Mouse (Mus musculus): Measurements from ENCODE around the gene Naxd.
"Not testable (repeated sequence)": the region's sequence is repeated elsewhere in the genome, so short reads cannot be mapped to it uniquely, and the experiment has no call there.

The Naxd gene

DNA sequence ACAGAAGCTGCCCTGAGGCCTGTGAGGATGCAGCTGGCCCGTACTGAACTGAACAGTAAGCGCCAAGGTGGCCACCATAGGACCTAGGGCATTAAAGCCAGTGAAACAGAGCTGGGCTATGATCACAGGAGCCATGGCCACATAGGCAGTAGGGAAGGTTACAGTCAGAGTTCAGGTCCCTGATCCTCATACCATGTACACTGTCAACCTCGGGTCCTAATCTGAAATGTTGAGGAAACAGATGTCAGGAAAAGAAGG, 32.7 kb upstream of the Naxd start:
- H3K36me3 ChIP-seq (ENCODE audit: insufficient read depth, low read length) = no peaks in the 10 kb centered on the region
- no peaks in the 10 kb centered on the region for H3K4me1 ChIP-seq (replicated peaks; ENCODE audit: low read depth, low read length)
- no peaks in the 10 kb centered on the region for H3K27me3 ChIP-seq (ENCODE audit: insufficient read depth, low read length)
- H3K4me3 ChIP-seq (replicated peaks; ENCODE audit: low read length) = no peak overlapping the region
- H3K9me3 ChIP-seq (ENCODE audit: low read length) = peaks cover 7% of the 10 kb centered on the region
- no peak for TF ChIP-seq POU5F1 (IDR thresholded peaks at IDR 0.05; ENCODE audit: borderline replicate concordance, low read length)
- TF ChIP-seq NANOG (IDR thresholded peaks at IDR 0.05; ENCODE audit: borderline replicate concordance, low read length) = no peak
- TF ChIP-seq CTCF (conservative IDR thresholded peaks at IDR 0.05; ENCODE audit: low read length) = no peak

DNA sequence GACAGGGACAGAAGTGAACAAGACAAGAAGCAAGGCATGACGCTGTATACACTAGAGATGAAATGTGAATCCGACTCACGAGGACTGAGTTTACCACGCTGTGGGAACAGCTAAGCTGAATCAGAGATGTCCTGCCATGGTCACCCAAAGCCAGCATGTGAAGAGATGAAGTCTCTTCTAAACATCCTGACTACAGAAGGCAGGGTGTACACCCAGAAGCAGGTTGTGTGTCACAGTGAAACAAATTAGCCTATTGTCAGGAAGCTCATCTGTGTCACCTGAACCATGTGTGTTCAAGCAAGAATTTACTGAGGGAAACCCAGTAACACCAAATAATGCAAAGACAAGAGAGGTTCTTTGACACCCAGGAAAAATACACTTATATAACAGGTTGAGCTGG, 31.7 kb upstream of the Naxd start:
- no peaks in the 10 kb centered on the region for H3K4me1 ChIP-seq (replicated peaks; ENCODE audit: low read depth, low read length)
- H3K36me3 ChIP-seq (ENCODE audit: insufficient read depth, low read length) = no peaks in the 10 kb centered on the region
- H3K4me3 ChIP-seq (replicated peaks; ENCODE audit: low read length) = no peak overlapping the region
- TF ChIP-seq NANOG (IDR thresholded peaks at IDR 0.05; ENCODE audit: borderline replicate concordance, low read length) (no peak), CTCF (conservative IDR thresholded peaks at IDR 0.05; ENCODE audit: low read length) (no peak), POU5F1 (IDR thresholded peaks at IDR 0.05; ENCODE audit: borderline replicate concordance, low read length) (no peak)
- no peaks in the 10 kb centered on the region; the same call in 1 of the 2 replicates for H3K27me3 ChIP-seq (ENCODE audit: insufficient read depth, low read length)
- peaks cover 7% of the 10 kb centered on the region for H3K9me3 ChIP-seq (ENCODE audit: low read length)

DNA sequence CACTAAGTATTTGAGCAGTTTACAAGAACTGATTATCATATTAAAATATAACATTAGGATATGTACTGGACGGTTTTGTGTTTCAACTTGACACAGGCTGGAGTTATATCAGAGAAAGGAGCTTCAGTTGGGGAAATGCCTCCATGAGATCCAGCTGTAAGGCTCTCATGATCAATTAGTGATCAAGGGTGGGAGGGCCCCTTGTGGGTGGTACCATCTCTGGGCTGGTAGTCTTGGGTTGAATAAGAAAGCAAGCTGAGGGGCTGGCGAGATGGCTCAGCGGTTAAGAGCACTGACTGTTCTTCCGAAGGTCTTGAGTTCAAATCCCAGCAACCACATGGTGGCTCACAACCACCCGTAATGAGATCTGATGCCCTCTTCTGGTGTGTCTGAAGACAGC, 30.8 kb upstream of the Naxd start:
- H3K4me1 ChIP-seq (replicated peaks; ENCODE audit: low read depth, low read length); H3K27me3 ChIP-seq (ENCODE audit: insufficient read depth, low read length); H3K36me3 ChIP-seq (ENCODE audit: insufficient read depth, low read length); H3K9me3 ChIP-seq (ENCODE audit: low read length); H3K4me3 ChIP-seq (replicated peaks; ENCODE audit: low read length): not testable (repeated sequence)

DNA sequence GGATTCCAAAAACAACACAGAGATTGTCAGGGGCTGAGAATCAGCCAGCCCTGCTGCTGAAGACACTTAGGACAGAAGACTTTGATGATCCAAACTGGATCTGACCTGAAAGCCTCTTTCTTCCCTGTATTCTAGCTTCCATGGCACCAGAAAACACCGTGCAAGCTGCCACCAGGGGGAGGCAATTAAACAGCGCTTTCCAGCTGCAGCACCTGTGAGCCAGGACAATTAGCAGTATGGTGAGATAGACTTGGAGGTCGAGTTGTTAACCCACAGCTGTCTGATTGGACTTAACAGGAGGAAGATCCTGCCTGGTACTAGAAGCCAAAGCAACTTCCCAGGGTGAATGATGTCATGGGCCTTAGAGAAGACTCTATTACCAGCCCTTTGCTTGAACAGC, 28.2 kb upstream of the Naxd start:
- TF ChIP-seq CTCF (conservative IDR thresholded peaks at IDR 0.05; ENCODE audit: low read length) (peak; percentile 67), POU5F1 (IDR thresholded peaks at IDR 0.05; ENCODE audit: borderline replicate concordance, low read length) (no peak), NANOG (IDR thresholded peaks at IDR 0.05; ENCODE audit: borderline replicate concordance, low read length) (no peak)
- no peaks in the 10 kb centered on the region for H3K36me3 ChIP-seq (ENCODE audit: insufficient read depth, low read length)
- peaks cover 7% of the 10 kb centered on the region for H3K9me3 ChIP-seq (ENCODE audit: low read length)
- no peaks in the 10 kb centered on the region for H3K4me1 ChIP-seq (replicated peaks; ENCODE audit: low read depth, low read length)
- no peak overlapping the region for H3K4me3 ChIP-seq (replicated peaks; ENCODE audit: low read length)
- H3K27me3 ChIP-seq (ENCODE audit: insufficient read depth, low read length) = peaks cover 26% of the 10 kb centered on the region

DNA sequence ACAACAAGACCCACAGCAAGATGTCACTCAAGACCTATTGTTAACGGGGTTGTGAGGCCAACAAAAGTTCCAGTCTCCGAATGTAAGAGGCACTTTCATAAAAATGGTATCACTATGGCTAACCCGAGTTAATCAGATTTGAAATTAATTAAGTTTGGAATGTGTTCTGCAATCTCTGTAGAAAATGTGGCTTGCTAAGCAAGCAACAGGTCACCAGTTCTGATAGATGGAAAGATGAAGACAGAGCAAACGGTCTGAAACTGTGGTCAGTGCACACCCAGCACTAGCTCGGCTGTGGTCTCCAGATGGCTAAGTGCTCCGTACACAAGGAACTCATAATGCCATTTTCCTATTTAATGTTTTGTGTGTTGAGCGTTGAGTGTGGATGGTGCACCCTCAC, 26.6 kb upstream of the Naxd start:
- Histone ChIP-seq H3K27me3 (ENCODE audit: insufficient read depth, low read length) (peaks cover 41% of the 10 kb centered on the region), H3K4me3 (replicated peaks; ENCODE audit: low read length) (no peak overlapping the region), H3K4me1 (replicated peaks; ENCODE audit: low read depth, low read length) (peaks cover 10% of the 10 kb centered on the region), H3K36me3 (ENCODE audit: insufficient read depth, low read length) (no peaks in the 10 kb centered on the region), H3K9me3 (ENCODE audit: low read length) (peaks cover 7% of the 10 kb centered on the region)
- no peak for TF ChIP-seq CTCF (conservative IDR thresholded peaks at IDR 0.05; ENCODE audit: low read length)
- TF ChIP-seq POU5F1 (IDR thresholded peaks at IDR 0.05; ENCODE audit: borderline replicate concordance, low read length) = no peak
- no peak for TF ChIP-seq NANOG (IDR thresholded peaks at IDR 0.05; ENCODE audit: borderline replicate concordance, low read length)

DNA sequence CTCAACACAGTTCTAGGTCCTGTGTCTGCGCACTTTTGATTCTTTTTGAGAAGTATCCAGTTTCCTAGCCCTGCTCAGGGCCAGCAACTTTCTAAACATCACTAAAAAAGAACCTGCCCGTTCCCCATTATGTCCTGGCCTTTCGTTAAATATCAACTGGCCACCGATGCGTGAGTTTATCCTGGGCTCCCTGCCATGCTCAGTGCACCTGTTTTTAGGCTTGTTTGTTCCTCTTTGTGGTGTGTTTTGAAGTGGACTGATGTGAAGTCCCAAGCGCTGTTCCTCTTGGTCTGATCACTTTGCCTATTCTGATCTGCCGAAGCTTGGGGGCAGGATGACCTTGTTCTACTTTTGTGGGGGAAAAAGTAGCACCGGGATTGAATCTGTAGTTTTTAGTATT, 26.0 kb upstream of the Naxd start:
- H3K36me3 ChIP-seq (ENCODE audit: insufficient read depth, low read length) = no peaks in the 10 kb centered on the region
- TF ChIP-seq NANOG (IDR thresholded peaks at IDR 0.05; ENCODE audit: borderline replicate concordance, low read length) = no peak
- no peak for TF ChIP-seq CTCF (conservative IDR thresholded peaks at IDR 0.05; ENCODE audit: low read length)
- no peak for TF ChIP-seq POU5F1 (IDR thresholded peaks at IDR 0.05; ENCODE audit: borderline replicate concordance, low read length)
- peaks cover 7% of the 10 kb centered on the region for H3K9me3 ChIP-seq (ENCODE audit: low read length)
- H3K27me3 ChIP-seq (ENCODE audit: insufficient read depth, low read length) = peaks cover 47% of the 10 kb centered on the region
- no peak overlapping the region for H3K4me3 ChIP-seq (replicated peaks; ENCODE audit: low read length)
- peaks cover 16% of the 10 kb centered on the region for H3K4me1 ChIP-seq (replicated peaks; ENCODE audit: low read depth, low read length)

DNA sequence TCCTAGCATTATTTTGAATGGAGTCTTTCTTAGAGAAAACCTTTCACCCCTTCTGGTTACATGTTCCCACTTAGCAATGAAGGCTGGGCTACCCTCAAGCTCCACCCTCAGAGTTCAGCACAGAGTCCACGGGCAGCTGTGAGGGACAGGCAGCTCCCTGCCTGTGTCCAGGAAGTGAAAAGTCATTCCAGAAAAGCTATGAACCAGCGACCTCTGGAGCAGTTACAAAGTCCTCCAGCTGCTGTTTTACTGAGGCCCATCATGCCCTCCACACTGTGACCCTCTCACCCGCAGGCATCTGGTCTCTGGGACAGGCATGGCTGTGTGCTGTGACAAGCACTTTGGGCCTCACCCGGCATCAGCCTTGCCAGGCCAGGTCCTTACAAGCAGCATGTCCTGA, 24.2 kb upstream of the Naxd start:
- Histone ChIP-seq H3K4me1 (replicated peaks; ENCODE audit: low read depth, low read length) (peaks cover 33% of the 10 kb centered on the region), H3K36me3 (ENCODE audit: insufficient read depth, low read length) (no peaks in the 10 kb centered on the region), H3K4me3 (replicated peaks; ENCODE audit: low read length) (no peak overlapping the region), H3K27me3 (ENCODE audit: insufficient read depth, low read length) (peaks cover 65% of the 10 kb centered on the region), H3K9me3 (ENCODE audit: low read length) (no peaks in the 10 kb centered on the region)
- no peak for TF ChIP-seq NANOG (IDR thresholded peaks at IDR 0.05; ENCODE audit: borderline replicate concordance, low read length)
- TF ChIP-seq CTCF (conservative IDR thresholded peaks at IDR 0.05; ENCODE audit: low read length) = no peak
- no peak for TF ChIP-seq POU5F1 (IDR thresholded peaks at IDR 0.05; ENCODE audit: borderline replicate concordance, low read length)

DNA sequence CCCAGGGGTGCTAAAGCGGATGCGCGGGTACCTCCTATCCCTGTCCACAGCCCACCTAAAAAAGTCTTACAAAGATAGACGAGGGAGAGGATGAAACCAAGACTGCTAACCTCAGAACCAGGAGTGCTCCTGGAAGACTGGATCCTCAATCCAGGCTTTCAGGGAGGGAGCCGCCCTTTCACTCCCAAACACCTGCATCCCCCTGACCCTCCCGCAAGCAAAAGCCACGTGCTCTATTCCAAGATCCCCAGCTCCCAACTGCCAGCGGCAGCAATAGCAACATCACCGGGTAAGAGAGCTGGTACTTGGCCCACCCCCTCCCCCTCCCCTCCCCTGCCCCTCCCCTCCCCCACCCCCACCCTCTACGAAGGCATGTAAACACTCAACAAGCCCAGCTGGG, 21.9 kb upstream of the Naxd start:
- H3K4me3 ChIP-seq (replicated peaks; ENCODE audit: low read length) = no peak overlapping the region
- peaks cover 86% of the 10 kb centered on the region for H3K27me3 ChIP-seq (ENCODE audit: insufficient read depth, low read length)
- H3K9me3 ChIP-seq (ENCODE audit: low read length) = no peaks in the 10 kb centered on the region
- no peaks in the 10 kb centered on the region for H3K36me3 ChIP-seq (ENCODE audit: insufficient read depth, low read length)
- peaks cover 53% of the 10 kb centered on the region for H3K4me1 ChIP-seq (replicated peaks; ENCODE audit: low read depth, low read length)
- TF ChIP-seq POU5F1 (IDR thresholded peaks at IDR 0.05; ENCODE audit: borderline replicate concordance, low read length) = no peak
- no peak for TF ChIP-seq NANOG (IDR thresholded peaks at IDR 0.05; ENCODE audit: borderline replicate concordance, low read length)
- TF ChIP-seq CTCF (conservative IDR thresholded peaks at IDR 0.05; ENCODE audit: low read length) = no peak

DNA sequence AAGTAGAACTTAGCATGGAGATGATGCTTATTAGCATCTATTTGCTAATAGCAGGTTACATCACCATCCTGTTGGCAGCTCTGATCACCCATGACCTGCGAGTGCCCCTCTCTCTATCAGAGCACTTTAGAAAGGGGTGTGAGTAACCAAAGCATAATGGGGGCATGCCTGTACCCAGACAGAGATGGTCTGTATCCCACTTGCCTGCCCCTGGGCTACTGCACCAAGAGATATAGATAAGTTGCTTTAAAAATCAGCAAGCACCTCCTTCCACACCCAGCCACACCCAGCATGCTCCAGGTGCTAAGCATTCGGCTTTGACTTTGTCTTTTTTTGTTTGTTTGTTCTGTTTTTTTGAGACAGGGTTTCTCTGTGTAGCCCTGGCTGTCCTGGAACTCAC, 21.4 kb upstream of the Naxd start:
- Histone ChIP-seq H3K4me3 (replicated peaks; ENCODE audit: low read length) (no peak overlapping the region), H3K27me3 (ENCODE audit: insufficient read depth, low read length) (peaks cover 91% of the 10 kb centered on the region), H3K4me1 (replicated peaks; ENCODE audit: low read depth, low read length) (peaks cover 55% of the 10 kb centered on the region), H3K36me3 (ENCODE audit: insufficient read depth, low read length) (no peaks in the 10 kb centered on the region), H3K9me3 (ENCODE audit: low read length) (no peaks in the 10 kb centered on the region)
- no peak for TF ChIP-seq CTCF (conservative IDR thresholded peaks at IDR 0.05; ENCODE audit: low read length)
- no peak for TF ChIP-seq POU5F1 (IDR thresholded peaks at IDR 0.05; ENCODE audit: borderline replicate concordance, low read length)
- TF ChIP-seq NANOG (IDR thresholded peaks at IDR 0.05; ENCODE audit: borderline replicate concordance, low read length) = no peak
